Mouse (Mus musculus): ENCODE results near the gene Olfr1223.
"Not testable (repeated sequence)": the region's sequence is repeated elsewhere in the genome, so short reads cannot be mapped to it uniquely, and the experiment has no call there.

Olfr1223 gene

DNA sequence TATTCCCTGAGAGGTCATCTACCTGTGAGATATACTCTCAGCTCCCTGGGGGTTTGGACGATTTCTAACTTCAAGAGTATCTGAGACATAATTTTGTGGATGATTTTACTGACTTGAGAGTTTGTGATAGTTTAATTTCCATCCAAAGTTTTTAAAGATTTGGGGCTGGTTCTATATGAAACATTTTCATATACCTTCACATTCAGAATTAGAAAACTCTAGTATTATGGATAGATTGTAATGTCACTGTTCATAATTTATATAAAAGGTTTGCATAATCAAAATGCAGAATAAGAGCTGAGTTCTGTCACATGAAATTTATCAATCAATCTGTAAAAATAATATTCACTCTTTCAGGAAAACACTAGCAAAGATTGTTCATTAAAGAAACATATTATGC is at the start of gene Olfr1223:
Olfr1223 (minus strand) TSS at position 101 of the 400 bp plus-strand sequence.
- DNase-seq (ENCODE audit: low spot score) = no peak

DNA sequence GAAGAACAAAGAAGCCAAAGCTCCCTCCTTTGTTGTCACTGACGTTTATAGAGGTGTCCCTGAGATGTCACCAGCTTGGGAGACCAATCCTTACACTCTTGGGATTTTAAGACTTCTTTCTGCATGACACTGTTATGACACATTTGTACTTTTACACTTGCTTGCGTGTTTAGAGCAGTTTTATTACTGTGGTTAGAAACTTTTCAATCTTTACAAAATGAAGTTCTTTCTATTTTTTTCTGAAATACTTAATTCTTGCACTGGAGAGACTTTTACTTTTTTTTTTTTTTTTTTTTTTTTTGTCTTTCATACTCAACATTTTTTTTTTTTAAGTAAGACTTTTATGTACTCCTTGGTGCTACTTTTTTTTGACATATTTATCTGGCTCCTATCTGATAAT is 48.6 kb upstream of the Olfr1223 start, which contains the start of gene Olfr1226:
Olfr1226 (minus strand) TSS at position 101 of the 400 bp plus-strand sequence.
- no peak for DNase-seq (ENCODE audit: low spot score)

DNA sequence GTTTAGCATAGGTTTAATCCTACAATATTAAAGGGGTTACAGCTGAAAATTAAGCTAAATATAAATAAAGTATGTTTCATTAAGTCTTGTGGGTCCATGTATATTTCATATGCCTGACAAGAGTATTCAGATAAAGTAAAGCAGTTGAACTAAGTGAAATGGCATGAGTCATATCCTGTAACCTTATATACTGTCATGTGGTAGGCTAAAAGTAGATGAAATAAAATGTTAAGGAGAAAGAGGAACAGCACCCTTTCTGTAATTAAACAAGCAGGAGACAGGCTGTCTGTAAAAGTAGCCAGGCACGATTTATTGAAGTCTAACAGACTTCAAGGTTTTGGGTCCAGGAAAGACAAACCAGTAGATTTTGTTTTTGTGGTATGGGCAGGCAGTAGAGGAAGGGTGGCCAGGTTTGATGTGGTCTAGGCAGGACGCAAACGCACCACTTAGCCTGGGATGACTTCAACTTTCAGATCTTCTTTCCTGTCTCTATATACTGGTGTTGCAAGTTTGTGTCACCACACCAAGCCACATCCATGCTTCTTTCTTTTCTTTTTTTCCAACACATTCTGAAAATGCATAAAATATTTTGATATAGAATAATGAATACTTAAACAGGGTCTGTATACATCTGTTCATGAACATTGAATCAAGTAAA is 45.1 kb upstream of the Olfr1223 start:
- no peak for DNase-seq (ENCODE audit: low spot score)

- DNase-seq (ENCODE audit: low spot score) = no peak
Observed at GRCm38 (mm10) chr2:89174569-89174968, 23.2 kb upstream of the Olfr1223 start, which contains the start of gene Olfr1225. TSS of gene Olfr1225 (minus strand) at chr2:89174669.

DNA sequence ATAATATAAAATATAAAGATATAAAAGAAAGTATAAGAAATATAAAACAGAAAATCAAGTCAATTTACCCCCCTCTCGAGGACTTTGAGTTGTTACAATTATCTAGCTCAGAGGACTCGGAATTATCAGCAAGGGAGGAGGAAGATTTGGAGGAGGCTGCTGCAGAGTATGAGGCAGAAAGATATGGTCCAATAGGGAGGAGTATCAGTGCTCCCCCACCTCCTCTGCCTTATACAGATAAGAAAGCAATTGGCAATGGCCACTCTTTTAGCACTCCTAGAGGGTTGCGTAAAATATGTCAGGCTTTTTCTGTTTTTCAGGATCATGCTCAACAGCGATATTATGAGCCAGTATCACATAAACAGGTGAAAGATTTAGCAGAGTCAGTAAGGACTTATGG is 13.4 kb upstream of the Olfr1223 start:
- DNase-seq (ENCODE audit: low spot score) = not testable (repeated sequence)

DNA sequence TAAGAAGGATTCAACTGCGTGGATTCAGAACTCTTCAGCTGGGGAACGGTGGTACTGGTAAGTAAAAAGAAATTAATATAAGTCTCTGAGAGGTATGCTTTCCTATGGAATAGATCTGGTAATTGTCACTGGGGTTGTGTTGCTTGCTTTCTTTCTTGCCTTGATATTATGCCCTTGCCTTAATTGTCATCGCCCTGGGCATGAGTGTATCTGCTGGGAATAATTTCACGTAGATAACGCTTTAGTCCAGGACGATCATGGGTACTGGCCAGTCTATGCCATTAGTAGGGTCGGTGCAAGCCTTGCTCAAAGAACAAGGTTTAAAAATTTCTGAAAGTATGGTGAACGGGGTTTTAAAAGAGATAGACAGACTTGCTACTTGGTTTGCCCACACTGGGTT is 12.6 kb upstream of the Olfr1223 start, which contains the start of gene Olfr1224-ps1:
Olfr1224-ps1 (minus strand) TSS at position 101 of the 400 bp plus-strand sequence.
- not testable (repeated sequence) for DNase-seq (ENCODE audit: low spot score)

GRCm38 (mm10) chr2:89132954-89133353 is 18.4 kb downstream of the Olfr1223 start, which contains the start of gene Olfr1222:
TSS of gene Olfr1222 (minus strand) at chr2:89133054.
- DNase-seq (ENCODE audit: low spot score) = no peak

GRCm38 (mm10) chr2:89117183-89117582 is 34.2 kb downstream of the Olfr1223 start, which contains the start of gene Olfr1221:
TSS of gene Olfr1221 (minus strand) at chr2:89117283.
- no peak for DNase-seq (ENCODE audit: low spot score)

- DNase-seq (ENCODE audit: low spot score) = no peak
Observed at GRCm38 (mm10) chr2:89106735-89107134, 44.6 kb downstream of the Olfr1223 start, which contains the start of gene Olfr1220. TSS of gene Olfr1220 (minus strand) at chr2:89106835.

DNA sequence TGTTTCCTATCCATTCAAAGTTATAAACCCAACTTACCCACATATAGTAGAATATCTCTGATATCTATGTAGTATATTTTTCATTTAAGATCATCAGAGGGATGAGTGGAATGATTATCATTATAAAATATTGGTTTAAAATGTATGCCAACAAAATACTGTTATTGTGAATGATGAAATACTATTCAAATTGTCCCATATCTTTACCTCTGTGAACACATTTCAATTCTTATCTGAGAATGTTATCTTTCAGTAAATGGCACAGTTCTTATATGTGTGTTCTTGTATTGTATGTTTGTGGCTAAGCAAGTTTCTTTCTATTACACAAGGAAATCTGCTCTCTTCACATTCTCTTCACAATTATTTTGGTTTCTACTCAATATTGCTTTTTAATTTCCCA is 45.7 kb downstream of the Olfr1223 start:
- DNase-seq (ENCODE audit: low spot score) = no peak

GRCm38 (mm10) chr2:89093848-89094247 is 57.5 kb downstream of the Olfr1223 start:
- DNase-seq (ENCODE audit: low spot score) = no peak

Data from embryo, embryonic 10.5 days (tissue).